Mouse (Mus musculus): Measurements from ENCODE around the gene Fam84b.

- TF ChIP-seq POLR2A (IDR thresholded peaks at IDR 0.05; ENCODE audit: extremely low read depth, insufficient read depth, low read length): no peak
- TF ChIP-seq CTCF (IDR thresholded peaks at IDR 0.05; ENCODE audit: extremely low read depth, insufficient read depth, low read length): no peak
Measured at GRCm38 (mm10) chr15:60848630-60849029, 4.9 kb downstream of the Fam84b start.
